Mouse (Mus musculus): ENCODE measurements around the gene Pxylp1. TPM values are rescaled to one million over a fixed set of nuclear protein-coding genes. Genes with fewer than 3 reads are reported as not detected.
"Not testable (repeated sequence)": the region's sequence is repeated elsewhere in the genome, so short reads cannot be mapped to it uniquely, and the experiment has no call there.

The Pxylp1 gene
- polyA plus RNA-seq (2012; rRNA removed): 7.2 and 8.6 TPM in 2 replicates

- no peak within 1 kb of the TSS for H3K4me3 ChIP-seq (replicated peaks; ENCODE audit: extremely low read depth, low read depth, low read length)
- no peaks in the 10 kb centered on the region; the same call in 1 of the 2 replicates for H3K4me1 ChIP-seq (ENCODE audit: control insufficient read depth, insufficient read depth, low read length)
- TF ChIP-seq POLR2A (IDR thresholded peaks at IDR 0.05; ENCODE audit: borderline replicate concordance, extremely low read depth, low read depth, low read length): no peak
- TF ChIP-seq CTCF (IDR thresholded peaks at IDR 0.05; ENCODE audit: insufficient read depth, low read length): no peak
- WGBS: 36% methylated on average over 3 of the region's 3 CpGs
- no peak for DNase-seq
Observed at GRCm38 (mm10) chr9:96892546-96892945, at the start of gene Pxylp1. Gene Pxylp1, minus strand, starts transcription at chr9:96892669.

- Histone ChIP-seq H3K4me3 (replicated peaks; ENCODE audit: extremely low read depth, low read depth, low read length) (no peak overlapping the region), H3K4me1 (ENCODE audit: control insufficient read depth, insufficient read depth, low read length) (no peaks in the 10 kb centered on the region)
- 83% methylated on average over 5 of the region's 5 CpGs for WGBS
- DNase-seq: no peak
- no peak for TF ChIP-seq POLR2A (IDR thresholded peaks at IDR 0.05; ENCODE audit: borderline replicate concordance, extremely low read depth, low read depth, low read length)
- no peak for TF ChIP-seq CTCF (IDR thresholded peaks at IDR 0.05; ENCODE audit: insufficient read depth, low read length)
Observed at GRCm38 (mm10) chr9:96938887-96939286, 46.4 kb upstream of the Pxylp1 start.

- not testable (repeated sequence) for DNase-seq; H3K4me1 ChIP-seq (ENCODE audit: control insufficient read depth, insufficient read depth, low read length); H3K4me3 ChIP-seq (replicated peaks; ENCODE audit: extremely low read depth, low read depth, low read length)
- 83% methylated on average over 2 of the region's 2 CpGs for WGBS
Observed at GRCm38 (mm10) chr9:96936427-96936826, 44.0 kb upstream of the Pxylp1 start.

- no peak overlapping the region for H3K4me3 ChIP-seq (replicated peaks; ENCODE audit: extremely low read depth, low read depth, low read length)
- WGBS: 33% methylated on average over 15 of the region's 15 CpGs
- TF ChIP-seq POLR2A (IDR thresholded peaks at IDR 0.05; ENCODE audit: borderline replicate concordance, extremely low read depth, low read depth, low read length): no peak
- TF ChIP-seq CTCF (IDR thresholded peaks at IDR 0.05; ENCODE audit: insufficient read depth, low read length): no peak
- no peaks in the 10 kb centered on the region for H3K4me1 ChIP-seq (ENCODE audit: control insufficient read depth, insufficient read depth, low read length)
- no peak for DNase-seq
Observed at GRCm38 (mm10) chr9:96935556-96936300, 43.3 kb upstream of the Pxylp1 start.

GRCm38 (mm10) chr9:96934816-96935215 lies 42.3 kb upstream of the Pxylp1 start:
- no peak for DNase-seq
- 63% methylated on average over 3 of the region's 3 CpGs for WGBS
- Histone ChIP-seq H3K4me1 (ENCODE audit: control insufficient read depth, insufficient read depth, low read length) (no peaks in the 10 kb centered on the region), H3K4me3 (replicated peaks; ENCODE audit: extremely low read depth, low read depth, low read length) (no peak overlapping the region)
- no peak for TF ChIP-seq POLR2A (IDR thresholded peaks at IDR 0.05; ENCODE audit: borderline replicate concordance, extremely low read depth, low read depth, low read length)
- TF ChIP-seq CTCF (IDR thresholded peaks at IDR 0.05; ENCODE audit: insufficient read depth, low read length): no peak

- no peaks in the 10 kb centered on the region for H3K4me1 ChIP-seq (ENCODE audit: control insufficient read depth, insufficient read depth, low read length)
- WGBS: 86% methylated on average over 8 of the region's 8 CpGs
- TF ChIP-seq POLR2A (IDR thresholded peaks at IDR 0.05; ENCODE audit: borderline replicate concordance, extremely low read depth, low read depth, low read length): no peak
- no peak for TF ChIP-seq CTCF (IDR thresholded peaks at IDR 0.05; ENCODE audit: insufficient read depth, low read length)
- no peak for DNase-seq
- H3K4me3 ChIP-seq (replicated peaks; ENCODE audit: extremely low read depth, low read depth, low read length): no peak overlapping the region
Observed at GRCm38 (mm10) chr9:96932751-96933150, 40.3 kb upstream of the Pxylp1 start.

GRCm38 (mm10) chr9:96923577-96924316 lies 31.3 kb upstream of the Pxylp1 start:
- Histone ChIP-seq H3K4me3 (replicated peaks; ENCODE audit: extremely low read depth, low read depth, low read length) (no peak overlapping the region), H3K4me1 (ENCODE audit: control insufficient read depth, insufficient read depth, low read length) (no peaks in the 10 kb centered on the region)
- DNase-seq: no peak
- WGBS: 62% methylated on average over 17 of the region's 17 CpGs
- TF ChIP-seq CTCF (IDR thresholded peaks at IDR 0.05; ENCODE audit: insufficient read depth, low read length) (no peak), POLR2A (IDR thresholded peaks at IDR 0.05; ENCODE audit: borderline replicate concordance, extremely low read depth, low read depth, low read length) (no peak)

GRCm38 (mm10) chr9:96923119-96923518 lies 30.6 kb upstream of the Pxylp1 start:
- TF ChIP-seq POLR2A (IDR thresholded peaks at IDR 0.05; ENCODE audit: borderline replicate concordance, extremely low read depth, low read depth, low read length) (no peak), CTCF (IDR thresholded peaks at IDR 0.05; ENCODE audit: insufficient read depth, low read length) (no peak)
- no peaks in the 10 kb centered on the region for H3K4me1 ChIP-seq (ENCODE audit: control insufficient read depth, insufficient read depth, low read length)
- no peak for DNase-seq
- H3K4me3 ChIP-seq (replicated peaks; ENCODE audit: extremely low read depth, low read depth, low read length): no peak overlapping the region
- WGBS: 83% methylated on average over 6 of the region's 6 CpGs

GRCm38 (mm10) chr9:96916620-96917538 lies 24.4 kb upstream of the Pxylp1 start:
- H3K4me3 ChIP-seq (replicated peaks; ENCODE audit: extremely low read depth, low read depth, low read length): no peak overlapping the region
- peak; percentile 90 for DNase-seq
- WGBS: 35% methylated on average over 27 of the region's 27 CpGs
- H3K4me1 ChIP-seq (ENCODE audit: control insufficient read depth, insufficient read depth, low read length): no peaks in the 10 kb centered on the region
- no peak for TF ChIP-seq POLR2A (IDR thresholded peaks at IDR 0.05; ENCODE audit: borderline replicate concordance, extremely low read depth, low read depth, low read length)
- TF ChIP-seq CTCF (IDR thresholded peaks at IDR 0.05; ENCODE audit: insufficient read depth, low read length): peak; percentile 96
